Mouse (Mus musculus) ZHBTc4 (cell line): Measurements from ENCODE around the gene Stat4.
A peak's percentile ranks its signal among the peaks of the same experiment; 100 is the strongest.

Source experiments
- DNase-seq: peaks from one replicate; pipeline ENCODE4 v3.0.0-alpha.2; 2011; ENCODE audit warnings: low read depth, low spot score

Gene Stat4

DNA sequence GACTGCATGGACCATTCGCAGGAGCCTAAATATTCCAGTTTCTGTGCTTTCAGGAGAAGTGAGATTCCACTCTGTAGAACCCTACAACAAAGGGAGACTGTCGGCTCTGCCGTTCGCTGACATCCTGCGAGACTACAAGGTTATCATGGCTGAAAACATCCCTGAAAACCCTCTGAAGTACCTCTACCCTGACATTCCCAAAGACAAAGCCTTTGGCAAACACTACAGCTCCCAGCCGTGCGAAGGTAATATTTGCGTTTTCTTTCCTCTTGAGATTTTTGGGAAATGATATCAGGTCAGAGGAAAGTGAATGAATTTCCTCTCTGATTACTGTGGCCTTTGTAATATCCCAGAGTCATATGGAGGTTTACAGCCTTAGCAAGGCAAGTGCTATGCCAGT is 115.8 kb downstream of the Stat4 start:
- DNase-seq = no peak

DNA sequence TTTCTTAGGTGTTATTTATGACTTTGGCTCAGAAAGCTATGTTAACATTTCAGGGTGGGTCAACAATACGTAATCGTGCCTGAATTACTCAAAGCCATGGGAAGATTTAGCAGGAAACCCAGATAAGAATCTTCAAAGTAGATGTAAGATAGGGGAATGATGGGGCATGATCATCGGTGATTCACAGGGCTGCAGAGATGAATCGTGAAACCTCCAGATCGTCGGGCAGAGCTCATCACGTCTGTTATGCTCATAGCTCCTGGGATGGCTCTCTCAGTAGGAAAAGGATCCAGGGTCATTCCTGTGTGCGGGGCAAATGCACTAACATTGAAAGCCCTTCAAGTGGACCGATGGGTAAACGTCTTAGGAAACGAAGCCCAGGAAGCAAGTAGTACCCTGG is 120.3 kb downstream of the Stat4 start:
- DNase-seq = no peak

GRCm38 (mm10) chr1:52111217-52111616 is 124.3 kb downstream of the Stat4 start:
- DNase-seq = no peak

DNA sequence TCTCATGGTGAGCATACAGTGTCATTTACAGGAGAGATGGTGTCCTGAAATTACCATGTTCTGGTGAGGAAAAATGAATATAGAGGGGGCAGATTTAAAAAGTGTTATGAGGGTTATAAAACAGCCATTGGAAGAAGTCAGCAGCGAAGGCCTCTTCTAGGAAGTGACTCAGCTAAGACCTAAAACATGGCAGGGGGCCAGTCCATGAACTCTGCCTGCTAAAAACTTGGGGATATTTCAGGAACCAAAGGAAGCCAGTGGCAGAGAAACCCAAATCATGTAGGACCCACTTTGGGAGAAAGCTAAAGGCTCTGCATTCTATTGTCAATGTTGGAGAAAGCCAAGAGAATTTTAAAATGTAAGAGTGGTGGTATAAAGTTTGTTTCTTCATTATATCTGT is 125.4 kb downstream of the Stat4 start:
- DNase-seq = no peak

DNA sequence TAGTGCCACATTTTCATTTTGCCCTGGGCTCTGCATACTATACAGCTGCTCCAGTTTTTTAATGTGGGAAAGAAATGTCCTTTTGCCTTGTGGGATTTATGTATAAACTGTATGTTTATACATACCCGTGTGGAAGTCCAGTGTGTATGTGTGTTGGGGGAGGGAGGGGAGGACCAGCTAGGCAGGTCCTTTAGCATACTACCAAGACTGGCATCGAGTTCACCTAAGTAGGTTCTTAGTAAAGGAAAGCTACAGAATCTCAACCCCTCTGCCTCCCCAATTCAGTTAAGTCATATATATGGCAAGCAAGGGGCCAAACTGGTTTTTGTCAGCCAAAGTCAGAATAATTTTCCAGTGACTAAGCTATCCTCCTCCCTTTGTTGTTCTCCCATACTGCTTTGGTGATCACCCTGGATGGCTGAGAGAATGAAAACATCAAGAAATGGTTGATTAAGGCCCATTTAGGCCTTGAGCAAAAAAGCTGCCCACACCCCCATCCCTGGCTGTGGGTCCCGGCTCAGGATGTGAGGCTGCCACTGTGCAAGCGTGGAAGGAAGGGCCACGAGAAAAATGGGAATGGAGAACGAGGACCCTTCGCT is 126.2 kb downstream of the Stat4 start:
- DNase-seq = no peak

GRCm38 (mm10) chr1:52113666-52114069 is 126.7 kb downstream of the Stat4 start:
- peak; percentile 98 for DNase-seq

DNA sequence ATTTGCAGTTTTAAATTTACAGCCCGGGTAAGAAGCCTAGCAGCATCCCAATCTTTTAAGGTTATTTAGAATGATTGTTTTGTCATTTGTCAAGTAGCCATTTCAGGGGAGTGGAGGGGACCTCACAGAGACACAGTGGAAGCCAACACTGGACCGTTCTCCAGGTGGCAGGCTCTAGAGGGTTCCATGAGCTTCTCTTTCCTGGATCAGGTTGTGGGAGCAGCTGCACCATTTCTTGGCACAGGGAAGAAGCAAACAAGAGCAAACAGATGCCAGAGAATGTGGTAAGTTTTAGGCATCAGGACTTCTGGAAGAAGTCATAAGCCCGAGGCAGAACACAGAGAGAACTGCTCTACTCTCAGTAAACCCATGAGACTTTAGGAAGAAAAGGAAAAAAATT is 129.5 kb downstream of the Stat4 start:
- DNase-seq = no peak

DNA sequence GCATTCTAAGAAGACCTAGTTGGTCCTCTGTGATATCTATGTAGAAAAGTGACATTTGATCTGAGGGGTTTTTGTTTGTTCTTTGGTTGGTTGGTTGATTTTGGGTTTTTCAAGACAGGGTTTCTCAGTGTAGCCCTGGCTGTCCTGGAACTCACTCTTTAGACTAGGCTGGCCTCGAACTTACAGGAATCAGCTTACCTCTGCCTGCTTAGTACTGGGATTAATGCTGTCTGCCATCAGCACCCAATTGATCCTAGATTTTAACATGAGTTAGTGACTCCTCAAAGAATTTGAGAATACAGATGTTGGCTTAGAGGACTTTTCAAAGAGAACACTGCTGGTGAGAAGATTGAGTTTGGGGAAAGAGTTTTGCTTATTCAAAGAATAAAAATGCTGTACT is 130.8 kb downstream of the Stat4 start:
- DNase-seq = no peak

- peak; percentile 95 for DNase-seq
These were observed 132.1 kb downstream of the Stat4 start, which contains the start of gene Stat1 for GRCm38 (mm10) chr1:52118860-52119591. TSS of gene Stat1 (plus strand) at chr1:52119440.

DNA sequence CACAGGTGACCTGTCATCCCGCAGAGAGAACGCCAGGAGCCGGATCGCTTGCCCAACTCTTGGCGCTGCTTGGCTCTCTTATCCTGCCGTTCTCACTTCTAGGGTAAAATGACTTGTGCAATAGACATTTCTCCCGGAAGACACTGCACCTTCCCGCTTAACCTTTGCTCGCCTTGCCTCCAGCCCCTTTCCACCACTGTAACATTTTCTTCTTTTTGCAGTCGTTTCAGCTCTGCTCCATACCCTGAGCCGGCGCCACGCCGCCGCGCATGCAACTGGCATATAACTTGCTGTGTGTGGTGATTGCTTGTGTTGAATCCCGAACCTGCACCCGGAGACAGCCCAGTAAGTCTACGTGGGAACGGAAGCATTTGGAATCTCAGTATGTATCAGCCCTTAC is 132.7 kb downstream of the Stat4 start:
- peak; percentile 38 for DNase-seq

DNA sequence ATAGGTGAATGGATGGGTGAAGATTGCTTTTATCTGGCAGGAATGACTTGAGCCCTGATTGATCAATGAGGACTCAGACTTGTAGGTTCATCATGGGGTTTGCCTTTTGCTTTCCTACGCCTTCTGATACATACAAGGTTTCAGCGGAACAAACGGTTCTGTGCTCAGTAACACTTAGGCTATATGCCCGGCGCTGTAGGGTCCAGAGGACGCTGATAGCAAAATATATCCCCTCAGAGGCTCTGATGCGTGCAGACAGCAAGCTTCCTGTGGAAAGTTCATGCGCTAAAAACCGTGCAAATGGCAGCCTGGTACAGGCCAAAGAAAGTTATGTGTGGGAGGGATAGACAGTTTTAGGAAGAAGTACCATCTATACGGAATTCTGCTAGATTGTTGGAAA is 133.2 kb downstream of the Stat4 start:
- no peak for DNase-seq

DNA sequence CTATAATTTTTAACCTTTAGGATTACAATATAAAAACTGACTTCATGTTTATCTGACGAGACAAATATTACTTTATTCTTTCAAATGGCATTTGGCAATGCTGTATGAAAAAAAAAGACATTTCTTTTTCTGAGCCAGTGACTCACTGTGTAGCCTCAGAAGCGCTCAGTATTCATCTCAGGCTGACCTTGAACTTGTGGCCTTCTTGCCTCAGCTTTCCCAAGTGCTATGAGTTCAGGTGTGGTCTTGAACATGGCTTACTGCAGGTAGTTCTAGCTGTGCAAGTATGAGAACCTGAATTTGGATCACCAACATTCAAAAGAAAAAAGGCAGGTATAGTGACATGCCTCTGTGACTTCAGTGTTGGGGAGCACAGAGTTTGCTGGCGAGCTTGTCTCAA is 134.1 kb downstream of the Stat4 start:
- DNase-seq = no peak

DNA sequence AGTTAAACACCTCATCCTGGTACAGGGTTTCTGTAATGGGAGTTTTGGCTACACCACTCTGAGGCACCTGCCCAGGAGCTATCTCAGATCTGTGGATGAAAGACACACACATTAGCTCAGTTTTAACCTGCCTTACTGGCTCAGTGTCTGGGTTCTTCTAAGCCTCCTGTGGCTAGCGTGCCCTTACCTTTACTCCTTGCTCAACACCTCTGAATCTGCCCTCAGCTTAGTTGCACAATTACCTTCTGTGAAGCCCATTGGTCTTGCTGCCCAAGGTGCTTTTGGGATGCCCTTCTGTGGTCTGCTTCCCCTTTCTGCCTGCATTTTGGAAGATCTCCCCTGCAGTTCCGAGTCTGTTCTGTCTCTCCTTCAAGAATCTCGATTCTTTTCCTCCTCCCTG is 137.9 kb downstream of the Stat4 start:
- DNase-seq = no peak

- peak; percentile 64 for DNase-seq
These were observed 140.4 kb downstream of the Stat4 start for GRCm38 (mm10) chr1:52127350-52127749.

DNA sequence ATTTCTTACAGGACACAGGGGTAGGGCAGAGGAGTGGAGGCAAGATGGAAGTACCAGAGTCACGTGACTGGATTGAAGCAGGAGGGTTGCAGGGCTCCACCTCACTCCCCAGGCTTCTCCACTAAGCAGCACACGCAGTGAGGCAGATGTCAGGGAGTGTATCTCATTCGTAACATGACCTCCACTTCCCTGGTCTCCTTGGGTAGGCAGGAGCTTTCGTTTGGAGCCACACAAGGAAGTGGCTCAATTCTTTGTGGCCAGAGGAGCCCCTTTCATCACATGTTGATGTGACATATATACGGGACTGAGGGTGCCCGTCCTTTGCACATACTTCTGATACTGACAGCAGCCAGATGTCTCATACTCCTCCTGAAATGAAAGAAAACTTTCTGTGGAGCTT is 142.8 kb downstream of the Stat4 start:
- no peak for DNase-seq

GRCm38 (mm10) chr1:52131787-52132377 is 144.9 kb downstream of the Stat4 start:
- DNase-seq = no peak

DNA sequence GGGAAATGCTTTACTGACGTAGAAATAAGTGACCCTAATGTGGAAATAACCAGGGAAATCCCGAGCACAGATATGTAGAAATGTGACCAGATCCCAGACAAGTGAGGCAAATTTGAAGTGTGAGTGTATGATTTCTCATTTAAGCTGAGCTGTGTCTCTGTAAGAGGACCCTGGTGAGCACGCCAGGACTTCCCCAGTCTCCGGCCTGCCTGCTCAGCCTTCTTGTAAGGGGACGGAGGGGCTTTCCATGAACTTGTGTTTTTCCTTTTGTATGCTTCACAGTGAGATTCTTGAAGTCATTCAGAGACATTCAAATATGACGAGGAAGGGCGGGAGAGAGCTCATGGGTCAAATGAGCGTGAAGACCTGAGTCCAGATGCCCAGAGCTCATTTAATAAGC is 146.3 kb downstream of the Stat4 start:
- DNase-seq = no peak

DNA sequence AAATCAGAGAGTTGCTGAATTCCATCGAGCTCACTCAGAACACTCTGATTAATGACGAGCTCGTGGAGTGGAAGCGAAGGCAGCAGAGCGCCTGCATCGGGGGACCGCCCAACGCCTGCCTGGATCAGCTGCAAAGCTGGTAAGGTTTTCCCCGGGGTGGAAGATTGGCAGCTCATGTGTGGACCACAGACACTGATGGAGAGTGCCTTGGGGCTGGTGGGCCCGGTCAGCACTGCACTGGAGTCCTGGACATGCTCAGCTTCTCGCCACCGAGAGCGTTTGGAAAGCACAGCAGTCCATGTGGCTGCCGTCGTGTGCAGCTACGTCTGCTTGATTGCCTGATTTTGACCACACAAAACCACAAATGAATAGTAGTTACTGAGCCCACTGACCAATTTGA is 150.3 kb downstream of the Stat4 start:
- no peak for DNase-seq

DNA sequence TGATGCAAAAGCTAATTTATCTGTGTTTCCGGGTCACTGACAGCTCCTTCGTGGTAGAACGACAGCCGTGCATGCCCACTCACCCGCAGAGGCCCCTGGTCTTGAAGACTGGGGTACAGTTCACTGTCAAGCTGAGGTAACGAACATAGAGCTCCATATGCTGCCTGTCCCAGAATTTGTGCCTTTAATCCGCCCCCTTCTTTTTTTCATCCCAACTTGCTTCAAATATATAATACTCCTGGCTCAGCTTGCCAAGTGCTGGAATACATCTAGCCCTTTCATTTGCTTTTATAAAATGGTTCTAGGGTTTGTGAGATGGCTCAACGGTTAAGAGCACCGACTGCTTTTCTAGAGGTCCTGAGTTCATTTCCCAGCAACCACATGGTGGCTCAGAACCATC is 153.6 kb downstream of the Stat4 start:
- DNase-seq = no peak

DNA sequence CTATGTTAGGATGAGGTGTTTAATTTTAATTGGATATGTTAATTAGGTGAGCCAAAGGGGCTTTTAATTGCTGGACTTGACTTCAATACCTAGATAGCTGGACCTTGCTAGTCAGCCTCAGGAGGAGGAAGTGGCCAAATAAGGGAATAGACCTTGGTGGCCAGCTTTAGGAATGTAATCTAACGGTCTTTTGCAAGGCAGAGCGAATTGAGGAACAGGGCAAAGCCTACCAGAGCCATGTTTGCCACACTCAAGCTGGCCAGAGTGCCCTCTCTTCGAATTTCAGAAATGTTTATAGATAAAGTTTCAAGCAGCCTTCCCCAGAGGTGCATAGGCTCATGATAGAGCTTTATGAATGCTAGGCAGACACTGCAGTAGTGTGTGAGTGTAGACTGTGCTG is 154.5 kb downstream of the Stat4 start:
- no peak for DNase-seq

- DNase-seq = no peak
These were observed 155.2 kb downstream of the Stat4 start for GRCm38 (mm10) chr1:52142117-52142516.

GRCm38 (mm10) chr1:52143191-52143590 is 156.2 kb downstream of the Stat4 start:
- DNase-seq = no peak

DNA sequence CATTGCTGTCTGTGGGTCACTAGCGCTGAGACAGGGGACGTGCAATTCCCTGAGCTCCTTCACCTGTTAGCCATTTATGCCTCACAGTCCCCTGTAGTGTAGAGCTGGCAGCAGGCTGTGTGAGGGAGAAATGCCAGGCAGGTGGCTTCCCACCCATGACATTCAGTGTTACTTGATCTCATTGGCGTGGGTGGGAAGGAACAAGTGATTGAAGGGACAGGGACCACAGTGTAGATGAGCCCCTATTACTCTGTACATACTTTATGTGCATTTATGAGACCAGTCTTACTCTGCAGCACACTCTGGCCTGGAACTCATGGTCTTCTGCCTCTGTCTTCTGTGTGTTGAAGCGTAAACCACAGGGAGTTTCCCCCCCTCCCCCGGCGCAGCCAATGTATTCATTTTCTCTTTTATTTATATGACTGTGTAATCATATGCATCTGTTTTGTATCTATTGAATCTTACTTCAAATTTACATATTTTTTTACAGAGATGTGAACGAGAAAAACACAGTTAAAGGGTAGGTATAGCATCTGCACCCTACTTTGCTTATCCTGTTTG is 156.7 kb downstream of the Stat4 start:
- no peak for DNase-seq
